Mouse (Mus musculus) cerebellum, postnatal 4 days (tissue): ENCODE data around the gene Fabp1.

Experiments
- DNase-seq, 2 experiments: peaks; one replicate each; pipeline ENCODE4 v3.0.0; 2022; ENCODE audit warnings: low spot score in 2 of 2, mixed read lengths in 1 of 2

Fabp1 gene

DNA sequence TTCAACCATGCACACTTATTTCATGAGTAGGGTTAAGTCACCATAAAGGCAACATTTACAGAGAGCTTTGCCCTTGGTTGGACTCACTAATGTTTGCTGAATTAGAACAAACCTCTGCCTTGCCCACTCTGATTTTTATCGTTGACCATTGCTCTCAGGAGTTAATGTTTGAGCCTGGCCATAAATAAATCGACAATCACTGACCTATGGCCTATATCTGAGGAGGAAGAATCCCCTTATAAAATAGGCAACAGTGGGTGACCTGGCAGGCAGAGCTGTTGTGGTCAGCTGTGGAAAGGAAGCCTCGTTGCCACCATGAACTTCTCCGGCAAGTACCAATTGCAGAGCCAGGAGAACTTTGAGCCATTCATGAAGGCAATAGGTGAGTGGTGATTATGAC is at the start of gene Fabp1:
TSS of gene Fabp1 (plus strand) at position 216 of the 400 bp plus-strand sequence.
- no peak for DNase-seq

GRCm38 (mm10) chr6:71151098-71151497 is 48.5 kb upstream of the Fabp1 start:
- no peak for DNase-seq

- no peak for DNase-seq
Measured at GRCm38 (mm10) chr6:71153486-71153885, 46.1 kb upstream of the Fabp1 start.

GRCm38 (mm10) chr6:71154861-71155260 is 44.8 kb upstream of the Fabp1 start:
- no peak for DNase-seq

GRCm38 (mm10) chr6:71156674-71157326 is 42.8 kb upstream of the Fabp1 start:
- no peak for DNase-seq

- DNase-seq, result no peak
Measured at GRCm38 (mm10) chr6:71161290-71161689, 38.3 kb upstream of the Fabp1 start.

DNA sequence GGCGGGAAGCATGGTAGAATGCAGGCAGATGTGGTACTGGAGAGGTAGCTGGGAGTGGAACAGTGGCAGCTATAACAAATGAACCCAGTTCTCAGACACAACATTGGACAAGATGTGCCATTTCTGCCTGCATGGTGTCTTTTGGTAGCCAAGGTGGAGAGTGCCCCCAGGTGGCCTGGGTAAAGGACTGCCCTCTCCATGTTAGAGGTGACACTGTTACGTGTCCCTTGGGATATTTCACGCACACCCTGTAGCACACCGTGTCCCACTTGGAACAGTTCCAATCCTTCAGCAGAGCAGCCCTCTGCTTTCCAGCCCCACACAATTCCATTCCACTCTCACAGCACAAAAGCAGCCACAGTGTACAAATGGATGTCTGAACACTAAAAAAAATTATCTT is 37.4 kb upstream of the Fabp1 start:
- no peak for DNase-seq

DNA sequence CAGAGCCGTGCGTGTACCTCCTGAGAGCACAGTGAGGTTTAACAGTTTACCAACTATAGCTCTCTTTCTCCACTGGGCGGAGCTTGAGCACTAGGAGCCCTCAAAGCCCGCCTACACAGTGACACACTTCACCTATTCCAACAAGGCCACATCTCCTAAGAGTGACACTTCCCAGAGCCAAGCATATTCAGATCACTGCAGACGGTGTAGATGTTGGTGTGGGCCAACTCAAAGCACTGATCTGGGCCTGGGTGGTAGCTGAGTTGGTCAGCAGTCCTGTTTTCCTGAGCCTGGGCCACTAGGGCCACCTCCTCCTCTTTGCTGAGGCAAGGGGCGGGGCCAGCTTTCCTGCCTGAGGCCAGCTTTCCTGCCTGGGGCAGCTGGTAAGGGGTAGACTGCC is 35.2 kb upstream of the Fabp1 start:
- no peak for DNase-seq

DNA sequence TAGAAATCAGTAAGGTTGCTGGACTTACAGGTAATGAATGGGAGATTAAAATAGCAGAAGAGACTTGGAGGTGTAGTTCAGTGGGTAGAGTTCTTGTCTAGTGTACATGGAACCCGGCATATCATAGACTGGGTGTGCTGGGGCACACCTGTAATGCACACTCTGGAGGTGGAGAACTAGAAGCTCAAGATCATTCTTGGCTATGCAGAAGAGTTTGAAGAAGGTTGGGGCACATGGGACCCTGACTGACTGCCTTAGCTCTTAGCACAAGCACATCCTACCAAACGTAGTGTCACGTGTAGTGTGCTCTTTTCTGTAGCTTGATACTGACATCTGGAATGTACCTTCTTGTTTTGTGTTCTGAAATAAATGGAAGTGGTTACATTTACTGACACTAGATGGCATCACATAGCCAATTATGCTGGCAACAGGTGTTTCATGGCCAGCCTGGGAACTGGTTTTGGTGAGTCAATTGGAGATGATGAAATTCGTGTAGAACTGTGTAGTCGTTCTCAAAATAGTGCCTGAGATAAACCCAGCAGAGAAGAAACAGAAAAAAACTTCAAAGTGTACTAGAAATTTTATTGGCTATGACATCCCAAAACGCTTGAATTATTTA is 33.0 kb upstream of the Fabp1 start:
- DNase-seq, result no peak

GRCm38 (mm10) chr6:71172812-71173580 is 26.6 kb upstream of the Fabp1 start:
- DNase-seq, result no peak

- DNase-seq, result no peak
Measured at GRCm38 (mm10) chr6:71180596-71180995, 19.0 kb upstream of the Fabp1 start.

GRCm38 (mm10) chr6:71184941-71185604 is 14.6 kb upstream of the Fabp1 start:
- DNase-seq, result no peak

DNA sequence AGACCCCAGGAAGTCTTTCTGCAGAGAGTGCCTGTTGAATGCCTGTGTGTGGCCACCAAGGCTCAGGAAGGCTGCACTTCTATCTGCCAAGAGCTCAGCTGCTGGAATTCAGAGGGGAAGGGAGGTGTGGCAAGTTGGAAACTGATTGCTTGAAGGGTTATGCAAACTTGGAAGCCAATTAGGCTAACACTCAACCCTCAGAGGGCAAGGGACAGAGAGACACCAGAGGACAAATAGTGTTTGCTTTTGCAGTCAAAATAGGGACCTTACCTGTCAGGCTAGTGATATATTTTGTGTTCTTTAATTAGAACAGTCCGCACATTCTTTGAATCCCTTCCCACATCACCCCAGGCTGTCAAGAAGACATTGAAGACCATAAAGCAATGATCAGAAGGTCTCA is 10.0 kb upstream of the Fabp1 start:
- no peak for DNase-seq

DNA sequence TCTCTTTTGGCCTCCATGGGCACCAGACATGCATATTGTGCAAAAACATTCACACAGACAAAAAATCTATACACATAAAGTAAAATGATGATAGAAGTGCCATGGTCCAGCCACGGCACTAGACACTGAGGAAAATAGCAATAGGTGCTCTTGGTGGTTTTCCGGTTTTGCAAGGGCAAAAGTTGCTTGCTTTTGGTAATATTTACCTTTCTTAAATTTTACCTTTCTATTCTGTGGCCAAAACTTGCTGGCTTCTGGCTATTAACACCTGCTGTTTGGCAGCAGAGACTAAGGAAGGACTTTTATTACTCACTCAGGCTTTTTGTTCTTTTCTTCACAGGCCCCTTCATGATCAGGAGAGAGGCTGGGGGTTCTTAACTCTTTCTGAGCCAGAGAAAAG is 9.1 kb upstream of the Fabp1 start:
- no peak for DNase-seq

- no peak for DNase-seq
Measured at GRCm38 (mm10) chr6:71193151-71193740, 6.4 kb upstream of the Fabp1 start.

- no peak for DNase-seq
Measured at GRCm38 (mm10) chr6:71196107-71196506, 3.5 kb upstream of the Fabp1 start.

- DNase-seq, result no peak
Measured at GRCm38 (mm10) chr6:71197636-71198535, 1.7 kb upstream of the Fabp1 start.

- no peak for DNase-seq
Measured at GRCm38 (mm10) chr6:71201925-71202324, 2.3 kb downstream of the Fabp1 start.

DNA sequence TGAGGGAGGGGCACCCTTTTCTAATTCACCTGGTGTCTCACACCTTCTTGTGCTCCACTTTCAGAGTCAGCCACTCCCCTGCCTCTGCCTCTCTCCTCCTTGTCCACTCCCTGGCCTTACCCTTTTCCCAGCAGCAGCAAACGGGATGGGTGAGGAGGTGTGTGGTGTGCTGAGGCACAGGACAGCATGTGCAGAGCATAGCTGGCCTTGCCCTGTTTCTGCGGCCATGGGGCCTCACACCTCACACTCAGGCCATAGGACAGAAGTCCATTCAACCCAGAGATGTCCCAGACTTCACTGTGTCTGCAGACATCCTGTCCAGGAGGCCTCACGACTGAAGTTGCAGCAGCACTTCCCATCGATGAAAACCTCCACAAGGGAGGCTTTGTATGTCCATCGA is 4.0 kb downstream of the Fabp1 start:
- no peak for DNase-seq

GRCm38 (mm10) chr6:71204166-71204565 is 4.5 kb downstream of the Fabp1 start:
- DNase-seq, result no peak

DNA sequence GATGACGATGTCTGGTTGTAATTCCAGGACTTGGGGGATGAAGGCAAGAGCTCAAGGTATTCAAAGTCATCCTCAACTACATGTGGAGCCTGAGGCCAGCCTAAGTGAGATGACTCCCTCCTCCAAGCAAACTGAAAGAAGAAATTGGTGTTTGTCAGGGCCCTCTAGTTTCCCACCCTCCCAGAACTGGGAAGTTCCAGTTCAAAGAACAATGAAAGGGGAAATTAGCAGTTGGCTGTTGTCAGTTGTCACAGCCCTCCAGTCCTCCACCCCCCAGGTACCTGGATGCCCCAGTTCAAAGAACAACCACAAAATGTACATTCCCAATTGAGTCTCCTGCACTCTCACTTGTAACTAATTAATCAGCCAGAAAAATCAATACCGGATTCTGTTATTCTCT is 9.1 kb downstream of the Fabp1 start:
- DNase-seq, result no peak
